Mouse (Mus musculus): ENCODE measurements around the gene Grap2. TPM values are rescaled to one million over a fixed set of nuclear protein-coding genes. Genes with fewer than 3 reads are reported as not detected.
A peak's percentile ranks its signal among the peaks of the same experiment; 100 is the strongest.

The Grap2 gene
- total RNA-seq, 2 experiments from 2014 or later = 0.28 to 0.74 TPM

DNA sequence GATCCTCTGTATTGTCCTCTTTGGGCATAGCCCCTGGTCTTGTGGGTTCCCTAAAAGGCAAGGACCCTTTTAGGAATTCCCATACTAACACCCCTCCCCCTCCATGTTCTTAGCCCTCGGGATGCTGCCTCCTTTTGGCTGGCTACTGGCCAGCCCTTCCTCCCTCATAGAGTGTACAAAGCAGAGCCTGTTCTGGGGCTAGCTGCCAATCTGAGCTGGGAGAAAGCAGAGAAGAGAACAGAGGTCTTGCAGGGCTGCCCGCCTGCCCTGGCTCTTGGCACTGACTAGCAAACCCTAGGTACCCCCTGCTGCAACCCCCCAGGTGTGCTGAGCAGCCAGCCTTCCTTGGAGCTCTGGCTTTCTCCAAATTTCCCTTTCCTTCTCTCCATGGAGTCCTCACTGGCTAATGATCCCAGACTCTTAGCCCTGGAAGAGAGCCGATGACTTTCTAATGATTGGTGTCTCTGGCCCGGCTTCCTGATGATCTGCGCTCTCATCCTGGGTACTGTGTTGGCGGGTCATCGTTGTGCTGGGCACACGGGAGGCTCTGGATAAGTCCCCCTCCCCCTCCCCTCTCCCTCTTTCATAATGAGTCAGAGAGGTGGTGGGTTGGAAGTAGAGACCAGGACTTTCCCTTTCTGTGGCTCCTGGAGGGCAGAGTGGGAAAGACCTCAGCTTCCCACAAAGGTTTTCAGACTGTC is 107.3 kb downstream of the Grap2 start:
- peak in 1 of 2 experiments; percentile 49 for DNase-seq (ENCODE audit: extremely low spot score in 1 of 2, low spot score in 1 of 2)

DNA sequence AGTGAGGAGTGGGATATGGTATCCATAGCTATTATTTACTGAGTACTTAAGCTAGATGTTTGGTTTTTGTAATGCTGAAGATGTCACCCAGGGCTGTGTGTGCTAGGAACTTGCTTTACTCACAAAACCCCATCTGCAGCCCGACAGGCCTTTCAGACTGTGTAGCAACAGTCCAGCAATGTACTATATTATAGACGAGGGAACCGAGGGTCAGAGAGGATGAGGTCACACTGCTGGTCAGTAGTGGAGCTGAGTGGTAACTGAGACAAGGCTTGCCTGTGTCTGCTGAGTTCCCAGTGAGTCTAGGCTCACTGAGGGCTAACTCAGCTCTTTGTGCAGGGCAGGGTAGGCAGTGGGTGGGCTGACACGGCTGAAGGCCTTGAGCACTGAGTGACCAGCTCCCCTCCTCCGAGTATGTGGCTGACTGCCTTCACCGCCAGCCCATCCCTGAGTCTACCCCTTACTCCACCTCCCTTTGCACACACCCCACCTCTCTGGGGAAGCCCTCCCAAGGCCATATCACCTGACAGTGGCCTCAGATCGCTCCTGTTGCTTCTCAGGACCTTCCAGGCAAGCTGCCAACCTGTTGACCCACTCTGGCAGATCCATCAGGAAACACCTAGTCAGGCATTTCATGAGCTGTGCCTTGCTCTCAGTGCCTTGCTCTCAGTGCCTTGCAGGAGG is 108.1 kb downstream of the Grap2 start:
- DNase-seq (ENCODE audit: extremely low spot score in 1 of 2, low spot score in 1 of 2) = no peak

DNA sequence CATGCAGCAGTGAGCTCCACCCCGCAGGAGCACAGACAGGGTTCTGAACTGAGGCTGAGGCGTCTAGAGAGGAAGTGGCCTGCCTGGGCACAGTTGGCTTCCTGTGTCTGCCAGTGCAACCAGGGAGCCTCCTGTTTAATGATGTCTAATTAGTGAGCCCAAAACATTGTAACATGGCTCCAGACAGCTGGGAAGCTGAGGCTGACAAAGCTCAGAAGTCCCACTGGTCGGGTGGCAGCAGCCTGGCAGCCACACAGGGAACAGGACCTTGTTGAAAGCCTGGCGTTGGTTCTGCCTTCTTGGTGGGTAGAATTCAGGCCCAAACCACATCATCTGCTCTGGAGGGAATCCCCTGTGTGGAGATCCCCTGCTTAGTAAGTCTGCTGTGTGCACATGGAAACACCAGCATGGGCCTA is 109.1 kb downstream of the Grap2 start:
- DNase-seq (ENCODE audit: extremely low spot score in 1 of 2, low spot score in 1 of 2) = no peak

DNA sequence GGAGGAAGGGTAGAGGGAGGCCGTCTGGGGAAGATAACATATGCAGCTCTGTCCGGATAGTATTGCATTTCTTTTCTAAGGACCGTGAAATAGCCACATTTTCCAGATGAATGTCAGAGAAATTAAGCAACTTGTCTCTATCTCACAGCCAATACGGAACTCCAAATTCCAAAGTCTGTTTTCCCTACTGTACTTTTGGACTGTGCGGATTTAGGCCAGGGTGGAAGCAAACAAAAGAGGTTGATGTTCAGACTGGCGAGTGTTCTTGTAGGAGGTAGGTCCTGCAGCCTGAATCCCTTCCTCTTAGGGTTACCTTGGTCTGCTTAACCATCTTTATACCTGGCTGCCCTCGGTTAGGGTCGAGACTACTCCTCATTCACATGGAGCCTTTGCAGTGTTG is 109.9 kb downstream of the Grap2 start:
- DNase-seq (ENCODE audit: extremely low spot score in 1 of 2, low spot score in 1 of 2) = no peak

DNA sequence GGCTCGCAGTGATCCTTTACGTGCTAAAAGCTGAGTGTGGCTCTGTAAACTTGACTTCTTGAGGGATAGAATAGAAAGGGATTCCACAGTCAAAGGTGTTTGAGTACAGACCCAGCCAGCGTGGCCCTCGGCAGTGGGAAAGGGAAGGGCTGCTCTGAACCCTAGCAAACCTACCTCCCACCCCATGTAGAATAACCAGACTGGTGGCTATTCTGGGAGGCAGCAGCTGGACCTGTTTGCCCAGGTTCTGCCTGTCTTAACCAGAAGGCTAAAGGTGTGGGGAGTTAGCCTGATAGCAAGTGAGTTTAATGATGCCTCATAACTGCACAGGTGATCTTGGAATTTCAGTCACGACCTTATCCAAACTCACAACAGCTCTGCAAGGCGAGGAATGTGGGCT is 110.8 kb downstream of the Grap2 start:
- DNase-seq (ENCODE audit: extremely low spot score in 1 of 2, low spot score in 1 of 2) = no peak

DNA sequence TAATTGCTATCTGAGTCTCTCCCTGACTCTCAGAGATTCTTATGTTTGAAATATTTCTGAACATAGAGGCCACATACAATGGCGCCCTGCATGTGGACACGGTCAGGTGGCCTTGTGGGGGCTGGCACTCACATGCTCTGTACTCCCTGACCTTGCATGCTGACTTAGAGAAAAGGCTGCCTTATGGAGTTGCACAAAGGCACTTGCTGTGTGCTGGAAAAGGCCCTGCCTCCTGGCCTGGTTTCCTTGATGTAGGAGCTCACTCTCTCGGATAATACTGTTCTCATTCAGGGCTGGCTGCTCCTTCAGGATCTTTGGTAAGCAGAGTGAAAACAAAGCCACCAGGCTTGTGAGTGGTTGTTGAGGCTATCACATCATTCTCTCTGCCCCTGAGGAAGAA is 111.6 kb downstream of the Grap2 start:
- DNase-seq (ENCODE audit: extremely low spot score in 1 of 2, low spot score in 1 of 2) = no peak

DNA sequence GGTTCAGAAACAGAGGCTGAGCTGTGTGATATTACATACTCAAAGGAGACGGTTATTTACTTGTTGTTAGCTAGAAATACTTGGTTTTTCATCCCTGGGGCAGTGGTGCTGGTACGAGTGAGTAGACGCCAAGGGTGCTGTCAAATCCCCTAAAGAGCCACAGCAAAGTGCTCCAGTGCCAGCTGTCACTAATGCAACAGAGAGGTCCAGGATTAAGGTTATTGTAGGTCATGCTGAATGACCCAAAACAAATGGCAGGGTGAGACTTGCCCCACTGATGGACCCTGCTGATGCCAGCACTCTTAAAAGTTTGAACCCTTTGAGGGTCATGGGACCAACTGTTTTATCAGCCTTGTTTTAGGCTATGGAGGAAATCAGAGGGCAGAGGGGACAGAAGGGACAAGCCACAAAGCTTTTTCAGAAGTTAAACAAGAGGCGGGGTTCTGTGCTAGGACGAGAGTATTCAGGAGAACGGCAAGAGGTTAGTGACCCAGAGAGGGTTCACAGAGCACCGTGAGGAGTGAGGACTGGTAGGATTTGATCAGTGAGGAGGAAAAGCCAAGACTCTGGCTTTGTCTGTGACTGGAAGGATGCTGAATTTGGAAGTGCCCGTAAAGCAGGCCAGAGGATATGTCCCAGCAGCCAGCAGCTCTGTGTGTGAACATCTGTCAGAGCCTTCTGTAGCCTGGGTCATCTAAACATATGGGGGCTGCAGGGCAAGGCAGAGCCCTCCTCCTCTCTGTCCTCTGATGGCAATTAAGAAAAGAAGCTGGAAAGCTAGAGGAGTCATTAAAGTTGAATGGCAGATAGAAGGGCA is 112.6 kb downstream of the Grap2 start:
- no peak for DNase-seq (ENCODE audit: extremely low spot score in 1 of 2, low spot score in 1 of 2)

DNA sequence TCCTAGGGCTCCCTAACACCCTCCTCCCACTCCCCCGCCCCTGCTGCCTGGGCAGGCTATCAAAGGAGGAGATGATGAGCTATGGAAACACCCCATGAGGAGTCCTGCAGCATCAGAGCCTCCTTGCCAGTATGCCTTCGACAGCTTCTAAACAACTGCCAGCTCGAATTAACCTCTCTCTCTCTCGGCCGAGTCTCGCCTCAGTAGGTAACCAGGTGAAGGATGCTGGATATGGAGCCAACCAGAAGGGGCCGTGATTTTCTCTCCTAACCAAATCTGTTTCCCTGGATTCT is 113.2 kb downstream of the Grap2 start:
- no peak for DNase-seq (ENCODE audit: extremely low spot score in 1 of 2, low spot score in 1 of 2)

DNA sequence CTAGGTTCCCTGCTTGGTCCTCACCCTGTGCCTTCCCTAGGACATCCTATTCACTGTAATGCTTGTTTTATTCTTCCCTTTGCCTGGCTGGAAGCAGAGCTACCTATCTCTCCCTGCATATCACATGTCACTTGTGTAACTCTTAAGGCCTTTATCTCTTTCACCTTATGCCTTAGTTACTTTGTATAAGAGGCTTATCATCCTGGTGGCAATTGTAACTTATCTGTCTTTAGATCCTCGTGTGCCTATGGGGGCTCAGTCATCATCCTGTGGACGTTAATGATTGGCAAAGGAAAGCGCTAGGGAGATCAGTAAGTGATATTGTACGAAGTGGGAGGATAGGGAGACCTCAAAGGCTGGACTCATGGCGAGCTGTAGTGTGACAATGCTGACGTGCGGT is 116.1 kb downstream of the Grap2 start:
- DNase-seq (ENCODE audit: extremely low spot score in 1 of 2, low spot score in 1 of 2) = no peak

DNA sequence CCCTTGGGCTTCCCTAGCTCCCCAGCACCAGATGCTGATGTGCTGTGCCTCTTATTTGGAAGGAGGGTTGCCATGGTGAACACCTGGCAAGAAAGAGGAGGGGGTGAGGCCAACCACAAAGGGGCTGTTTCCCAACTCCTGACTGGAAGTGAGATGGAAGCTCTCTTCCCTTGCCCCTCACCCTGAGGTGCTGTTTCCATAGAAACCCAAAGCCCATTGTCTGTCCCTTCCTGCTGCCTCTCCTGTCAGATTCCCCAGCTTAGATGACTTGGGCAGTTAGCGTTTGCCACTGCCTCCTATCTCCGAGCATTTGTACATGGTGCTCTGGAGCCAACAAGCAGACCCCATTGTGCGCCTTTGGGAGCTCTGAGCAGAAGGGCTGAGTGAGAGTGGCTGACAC is 121.1 kb downstream of the Grap2 start:
- DNase-seq (ENCODE audit: extremely low spot score in 1 of 2, low spot score in 1 of 2) = no peak

DNA sequence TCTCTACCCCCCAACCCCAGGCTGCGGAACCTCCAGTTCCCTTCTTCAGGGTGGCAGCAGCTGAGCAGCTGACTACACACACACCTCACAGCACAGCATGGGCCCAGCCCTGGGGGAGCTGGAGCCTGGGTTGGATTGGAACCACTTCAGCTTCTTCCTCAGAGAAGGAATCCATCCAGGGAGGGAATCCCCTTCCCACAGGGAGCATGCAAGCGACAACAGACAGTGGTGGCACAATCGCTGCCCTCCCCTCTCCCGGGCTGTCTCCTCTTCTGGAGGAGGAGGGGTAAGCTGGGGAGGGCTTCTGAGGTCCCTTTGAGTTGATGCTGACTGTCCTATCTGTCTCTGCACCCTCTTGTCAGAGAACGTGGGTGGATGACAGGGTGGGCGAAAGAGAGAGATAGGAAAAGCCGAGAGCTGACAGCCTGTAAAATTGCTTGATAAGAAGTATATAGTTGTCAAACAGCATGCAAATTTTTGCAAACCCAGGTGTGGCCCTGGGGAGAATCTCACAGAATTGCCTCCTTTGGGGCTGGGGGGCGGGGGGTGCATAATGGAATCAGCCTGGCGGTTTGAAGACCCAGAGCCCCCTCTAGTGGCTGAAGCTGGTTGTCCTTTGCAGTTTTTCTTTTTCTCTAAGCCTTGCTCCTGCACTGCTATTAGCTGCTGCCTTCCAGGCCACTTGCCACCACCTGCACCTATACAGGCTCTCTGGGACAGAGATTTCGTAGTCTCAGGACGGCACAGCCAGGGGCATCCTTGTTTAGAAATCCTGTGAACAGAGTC is 121.9 kb downstream of the Grap2 start:
- DNase-seq (ENCODE audit: extremely low spot score in 1 of 2, low spot score in 1 of 2) = peak; percentile 76 to 93

DNA sequence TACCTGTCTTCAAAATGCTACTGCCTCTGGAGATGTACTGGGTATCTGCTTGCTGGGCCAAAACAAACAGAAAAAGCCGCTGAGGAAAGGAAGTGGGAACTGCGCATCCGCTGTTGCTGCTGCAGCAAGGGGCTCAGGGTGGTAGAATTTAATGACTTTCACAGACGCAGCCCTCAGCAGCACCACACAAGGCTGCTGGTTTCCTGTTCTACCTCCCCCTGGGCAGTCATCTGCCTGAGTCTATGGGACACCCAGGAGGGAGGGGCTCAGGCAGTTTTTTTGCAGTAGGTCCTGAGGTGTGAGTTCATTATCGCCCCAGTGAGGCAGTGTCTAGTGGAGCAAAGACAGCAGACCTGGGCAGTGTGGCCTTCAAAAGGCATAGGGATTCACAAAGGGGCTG is 125.2 kb downstream of the Grap2 start:
- DNase-seq (ENCODE audit: extremely low spot score in 1 of 2, low spot score in 1 of 2) = no peak

DNA sequence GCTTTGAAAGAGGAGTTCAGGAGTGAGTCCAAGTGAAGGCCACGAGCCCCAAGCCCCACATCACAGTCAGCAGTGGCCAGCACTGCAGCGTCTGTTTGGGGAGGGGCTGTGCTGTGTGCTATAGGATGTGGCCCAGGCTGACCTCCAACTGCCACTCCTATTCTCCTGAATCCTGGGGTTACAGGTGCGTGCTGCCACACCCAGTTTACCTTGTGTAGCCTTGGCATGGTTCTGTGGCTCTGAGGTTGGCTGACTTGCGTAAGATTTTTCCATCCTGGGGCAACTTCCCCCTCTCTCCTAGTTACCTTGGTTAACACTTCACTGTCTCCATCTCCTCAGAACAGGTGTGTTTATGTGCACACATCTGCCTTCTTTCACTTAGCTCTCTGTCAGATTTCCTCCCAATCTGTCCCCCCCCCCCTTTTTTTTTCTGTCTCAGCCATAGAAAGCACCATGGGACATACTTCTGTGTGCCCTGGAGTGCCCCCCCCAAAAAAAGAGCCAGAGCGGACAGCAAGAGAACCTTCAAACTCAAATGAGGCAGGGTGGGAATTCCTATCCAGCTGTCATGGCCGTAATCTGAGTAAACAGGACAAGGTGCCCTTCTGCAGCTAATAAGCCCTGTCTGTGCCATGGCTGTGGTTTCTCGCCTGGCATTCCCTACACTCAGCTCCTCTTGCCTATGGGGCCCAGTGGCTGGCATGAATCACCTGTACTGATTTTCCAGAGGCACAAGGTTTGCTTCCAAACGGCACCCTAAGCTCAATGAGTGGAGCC is 129.3 kb downstream of the Grap2 start:
- DNase-seq (ENCODE audit: extremely low spot score in 1 of 2, low spot score in 1 of 2) = no peak

Small RNAs within 50 kb of the gene (microRNA-seq; reads per million reads assigned to microRNA genes)
- 0 reads per million in 2 experiments for gene Mir6957

Other genes starting within 250 kb of the Grap2 start
- gene Enthd1, start 7.4 kb upstream of the Grap2 start, total RNA-seq (2021) = not detected
- gene Fam83f, start 99.3 kb downstream of the Grap2 start, total RNA-seq (2021) = under 1 TPM in 1 of 2 experiments, not detected in 1; 0.16 TPM
- 100 to 1,000 TPM in 1 of 2 experiments, 10 to 100 TPM in 1; 86.8 to 117 TPM for gene Tnrc6b, start 138.7 kb downstream of the Grap2 start, total RNA-seq (2021)

All from layer of hippocampus, postnatal 25 days (tissue).